Mouse (Mus musculus): ENCODE data around the gene Tssk6. TPM values are rescaled to one million over a fixed set of nuclear protein-coding genes. Genes with fewer than 3 reads are reported as not detected.
"Not testable (repeated sequence)": the region's sequence is repeated elsewhere in the genome, so short reads cannot be mapped to it uniquely, and the experiment has no call there.

Tssk6 gene
- polyA plus RNA-seq, 1 experiment from 2014 or later: 2.8 TPM

GRCm38 (mm10) chr8:69934582-69934981, 32.6 kb downstream of the Tssk6 start:
- Histone ChIP-seq H3K4me3 (replicated peaks) (no peak overlapping the region), H3K4me2 (replicated peaks) (no peak overlapping the region), H3K36me3 (no peaks in the 10 kb centered on the region; the same call in 1 of the 2 replicates), H3K9ac (no peak overlapping the region), H3K27me3 (replicated peaks) (no peaks in the 10 kb centered on the region), H3K27ac (no peak overlapping the region), H3K9me3 (no peaks in the 10 kb centered on the region), H3K4me1 (replicated peaks) (peaks cover 28% of the 10 kb centered on the region)
- 80% methylated on average over 5 of the region's 5 CpGs for WGBS
- no peak for ATAC-seq

DNA sequence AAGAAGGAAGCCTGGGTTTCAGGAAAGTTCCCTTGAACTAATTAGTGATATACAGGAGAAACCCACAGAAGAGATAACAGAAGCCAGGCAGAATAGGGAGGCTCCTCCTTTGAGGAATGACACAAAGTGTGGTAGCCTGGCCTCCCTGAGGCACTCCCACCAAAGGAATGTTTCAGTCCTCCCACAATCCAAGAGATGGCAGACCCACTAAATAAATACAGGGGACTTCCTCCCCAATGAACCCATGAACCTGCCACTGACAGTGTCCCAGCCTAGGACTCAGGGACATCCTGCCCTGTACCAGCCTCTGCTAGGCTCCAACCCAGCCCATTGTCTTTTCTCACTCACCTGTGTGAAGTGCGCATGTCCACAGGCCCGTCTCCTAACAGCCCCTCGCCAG, 33.4 kb downstream of the Tssk6 start:
- peak overlapping the region; percentile 54 for H3K27ac ChIP-seq
- peak; percentile 45 for ATAC-seq
- no peak overlapping the region for H3K4me2 ChIP-seq (replicated peaks)
- no peak overlapping the region for H3K9ac ChIP-seq
- H3K9me3 ChIP-seq: no peaks in the 10 kb centered on the region
- no peaks in the 10 kb centered on the region; the same call in 1 of the 2 replicates for H3K36me3 ChIP-seq
- no peaks in the 10 kb centered on the region for H3K27me3 ChIP-seq (replicated peaks)
- 71% methylated on average over 3 of the region's 3 CpGs for WGBS
- peaks cover 37% of the 10 kb centered on the region for H3K4me1 ChIP-seq (replicated peaks)
- no peak overlapping the region for H3K4me3 ChIP-seq (replicated peaks)

DNA sequence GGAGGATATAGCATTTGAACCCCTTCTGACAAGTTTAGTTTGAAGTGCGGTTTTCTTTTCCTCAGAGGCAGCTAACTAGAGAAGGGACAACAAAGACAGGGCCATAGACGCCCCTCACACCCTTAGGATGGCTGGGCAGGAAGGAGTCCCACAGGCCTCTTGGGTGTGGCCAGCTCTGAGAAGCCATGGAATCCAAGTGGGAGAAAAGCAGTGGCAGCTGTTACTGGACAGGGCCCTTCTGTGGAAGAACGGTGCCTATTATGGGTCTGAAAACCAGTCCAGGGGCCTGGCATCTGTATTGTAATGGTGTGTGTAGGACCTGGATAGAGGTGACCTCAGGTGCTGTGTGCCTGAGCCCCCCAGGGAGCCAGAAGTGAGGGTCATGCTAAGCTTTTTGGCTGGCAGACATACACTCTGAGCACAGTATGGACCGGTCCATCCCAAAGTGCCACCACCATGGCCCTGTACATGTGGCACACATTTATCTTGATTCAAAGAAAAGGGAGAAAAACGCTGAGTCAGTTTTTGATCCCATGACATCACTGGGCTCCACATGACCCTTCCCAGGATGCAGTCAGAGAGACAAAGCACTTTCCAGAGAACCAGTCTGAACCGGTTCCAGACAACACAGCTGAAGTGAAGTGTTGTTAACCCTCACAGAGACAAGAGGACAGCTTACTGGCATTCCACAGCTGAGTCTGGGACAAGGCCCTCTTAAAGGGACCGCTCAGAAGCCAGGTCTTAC, 34.2 kb downstream of the Tssk6 start:
- Histone ChIP-seq H3K9ac (no peak overlapping the region), H3K9me3 (no peaks in the 10 kb centered on the region), H3K36me3 (no peaks in the 10 kb centered on the region; the same call in 1 of the 2 replicates), H3K27me3 (replicated peaks) (no peaks in the 10 kb centered on the region), H3K4me2 (replicated peaks) (no peak overlapping the region), H3K27ac (peak overlapping the region; percentile 54; the same call in 1 of the 2 replicates), H3K4me3 (replicated peaks) (no peak overlapping the region), H3K4me1 (replicated peaks) (peaks cover 37% of the 10 kb centered on the region)
- 53% methylated on average over 7 of the region's 7 CpGs for WGBS
- peak; percentile 83 for ATAC-seq

- H3K9me3 ChIP-seq: no peaks in the 10 kb centered on the region
- H3K36me3 ChIP-seq: no peaks in the 10 kb centered on the region; the same call in 1 of the 2 replicates
- no peak overlapping the region for H3K4me3 ChIP-seq (replicated peaks)
- no peak overlapping the region for H3K27ac ChIP-seq
- H3K4me2 ChIP-seq (replicated peaks): no peak overlapping the region
- H3K27me3 ChIP-seq (replicated peaks): no peaks in the 10 kb centered on the region
- H3K4me1 ChIP-seq (replicated peaks): peaks cover 41% of the 10 kb centered on the region
- no peak overlapping the region for H3K9ac ChIP-seq
- 72% methylated on average over 3 of the region's 3 CpGs for WGBS
- no peak for ATAC-seq
These were observed 35.5 kb downstream of the Tssk6 start for GRCm38 (mm10) chr8:69937466-69937865.

- H3K9ac ChIP-seq: no peak overlapping the region
- no peak overlapping the region for H3K27ac ChIP-seq
- no peak for ATAC-seq
- no peaks in the 10 kb centered on the region; the same call in 1 of the 2 replicates for H3K36me3 ChIP-seq
- no peaks in the 10 kb centered on the region for H3K27me3 ChIP-seq (replicated peaks)
- H3K4me2 ChIP-seq (replicated peaks): no peak overlapping the region
- no peak overlapping the region for H3K4me3 ChIP-seq (replicated peaks)
- peaks cover 41% of the 10 kb centered on the region for H3K4me1 ChIP-seq (replicated peaks)
- WGBS: 72% methylated on average over 6 of the region's 6 CpGs
- no peaks in the 10 kb centered on the region for H3K9me3 ChIP-seq
These were observed 36.4 kb downstream of the Tssk6 start for GRCm38 (mm10) chr8:69938245-69938982.

DNA sequence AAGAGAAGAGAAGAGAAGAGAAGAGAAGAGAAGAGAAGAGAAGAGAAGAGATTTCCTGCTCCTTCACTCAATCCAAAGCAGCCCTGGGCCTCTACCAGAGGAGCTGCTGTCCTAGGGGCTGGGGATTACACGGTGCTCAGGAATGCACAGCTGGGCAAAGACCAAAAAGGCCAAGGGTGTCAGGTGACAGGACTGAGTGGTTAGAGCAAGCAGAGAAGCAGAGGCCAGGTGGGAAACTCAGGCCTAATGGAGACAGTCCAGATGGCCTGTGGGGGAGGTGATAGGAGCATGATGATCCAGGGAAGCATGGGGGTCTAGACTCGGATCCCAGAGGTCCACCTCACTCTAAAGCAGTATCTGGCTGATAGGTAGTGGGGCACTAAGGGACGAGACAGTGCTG, 37.6 kb downstream of the Tssk6 start:
- no peaks in the 10 kb centered on the region; the same call in 1 of the 2 replicates for H3K36me3 ChIP-seq
- no peak overlapping the region for H3K9ac ChIP-seq
- H3K27ac ChIP-seq: peak overlapping the region; percentile 22; the same call in 1 of the 2 replicates
- no peaks in the 10 kb centered on the region for H3K9me3 ChIP-seq
- 23% methylated on average over 3 of the region's 3 CpGs for WGBS
- no peak overlapping the region for H3K4me3 ChIP-seq (replicated peaks)
- peaks cover 41% of the 10 kb centered on the region for H3K4me1 ChIP-seq (replicated peaks)
- no peak for ATAC-seq
- no peaks in the 10 kb centered on the region for H3K27me3 ChIP-seq (replicated peaks)
- H3K4me2 ChIP-seq (replicated peaks): no peak overlapping the region

DNA sequence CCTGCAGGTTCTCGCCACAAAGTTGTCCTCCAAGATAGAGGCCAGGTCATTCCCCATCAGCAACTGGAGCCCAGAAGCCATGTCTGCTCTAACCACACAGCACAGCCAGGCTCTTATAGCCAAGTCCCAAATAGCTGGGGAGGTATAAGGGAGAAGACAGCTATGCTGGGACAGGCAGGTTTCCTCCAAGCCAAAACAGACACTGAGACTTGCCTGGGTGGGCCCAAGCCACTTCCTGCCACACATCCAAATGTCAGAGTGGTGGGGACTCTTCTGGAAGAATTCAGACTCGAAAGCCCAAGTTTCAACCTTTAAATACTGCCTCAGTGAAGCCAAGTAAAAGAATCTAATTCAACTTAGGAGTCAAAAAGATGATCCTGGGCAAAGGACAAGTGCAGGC, 38.4 kb downstream of the Tssk6 start:
- Histone ChIP-seq H3K27ac (0 out of 2 replicates have a peak overlapping the region, but pooled peaks have one; percentile 5), H3K27me3 (replicated peaks) (no peaks in the 10 kb centered on the region), H3K9me3 (no peaks in the 10 kb centered on the region), H3K9ac (no peak overlapping the region), H3K4me2 (replicated peaks) (no peak overlapping the region), H3K4me3 (replicated peaks) (no peak overlapping the region), H3K4me1 (replicated peaks) (peaks cover 41% of the 10 kb centered on the region), H3K36me3 (0 out of 2 replicates have a peak, but pooled peaks cover under 1% of the 10 kb centered on the region)
- 83% methylated on average over 2 of the region's 2 CpGs for WGBS
- no peak for ATAC-seq

- ATAC-seq; H3K9me3 ChIP-seq; H3K4me2 ChIP-seq (replicated peaks); H3K36me3 ChIP-seq; H3K27me3 ChIP-seq (replicated peaks); H3K27ac ChIP-seq; H3K9ac ChIP-seq; H3K4me3 ChIP-seq (replicated peaks): not testable (repeated sequence)
- WGBS: 75% methylated on average over 3 of the region's 3 CpGs
- peaks cover 27% of the 10 kb centered on the region for H3K4me1 ChIP-seq (replicated peaks)
These were observed 40.5 kb downstream of the Tssk6 start for GRCm38 (mm10) chr8:69942495-69942894.

GRCm38 (mm10) chr8:69950300-69950699, 48.3 kb downstream of the Tssk6 start:
- H3K4me2 ChIP-seq (replicated peaks): no peak overlapping the region
- no peaks in the 10 kb centered on the region for H3K4me1 ChIP-seq (replicated peaks)
- WGBS: 77% methylated on average over 2 of the region's 2 CpGs
- ATAC-seq: peak; percentile 73
- no peak overlapping the region for H3K4me3 ChIP-seq (replicated peaks)
- peaks cover 12% of the 10 kb centered on the region; the same call in 1 of the 2 replicates for H3K36me3 ChIP-seq
- no peak overlapping the region for H3K27ac ChIP-seq
- no peak overlapping the region for H3K9ac ChIP-seq
- H3K9me3 ChIP-seq: no peaks in the 10 kb centered on the region
- H3K27me3 ChIP-seq (replicated peaks): no peaks in the 10 kb centered on the region

Other genes starting within 250 kb of the Tssk6 start
- gene Zfp964, start 247.7 kb upstream of the Tssk6 start, polyA plus RNA-seq (2015; fragmentation: Nextera tagmentation; extraction: Ambion mirVana): 1.1 and 1.2 TPM in 2 replicates
- 23.2 and 24.3 TPM in 2 replicates for gene Zfp869, start 191.5 kb upstream of the Tssk6 start, polyA plus RNA-seq (2015; fragmentation: Nextera tagmentation; extraction: Ambion mirVana)
- 5.7 and 6.1 TPM in 2 replicates for gene Zfp963, start 152.2 kb upstream of the Tssk6 start, polyA plus RNA-seq (2015; fragmentation: Nextera tagmentation; extraction: Ambion mirVana)
- 0.49 TPM in 1 of 2 replicates, not detected in the other for gene Gm20422, start 127.3 kb upstream of the Tssk6 start, polyA plus RNA-seq (2015; fragmentation: Nextera tagmentation; extraction: Ambion mirVana)
- gene Atp13a1, start 111.0 kb upstream of the Tssk6 start, polyA plus RNA-seq (2015; fragmentation: Nextera tagmentation; extraction: Ambion mirVana): 48.9 and 51.1 TPM in 2 replicates
- 19.1 and 20.6 TPM in 2 replicates for gene Zfp866, start 111.0 kb upstream of the Tssk6 start, polyA plus RNA-seq (2015; fragmentation: Nextera tagmentation; extraction: Ambion mirVana)
- 10.4 and 10.7 TPM in 2 replicates for gene Gmip, start 93.5 kb upstream of the Tssk6 start, polyA plus RNA-seq (2015; fragmentation: Nextera tagmentation; extraction: Ambion mirVana)
- gene Lpar2, start 79.8 kb upstream of the Tssk6 start, polyA plus RNA-seq (2015; fragmentation: Nextera tagmentation; extraction: Ambion mirVana): 0.41 and 0.42 TPM in 2 replicates
- 3.5 and 3.9 TPM in 2 replicates for gene Pbx4, start 69.7 kb upstream of the Tssk6 start, polyA plus RNA-seq (2015; fragmentation: Nextera tagmentation; extraction: Ambion mirVana)
- gene Cilp2, start 14.5 kb upstream of the Tssk6 start, polyA plus RNA-seq (2015; fragmentation: Nextera tagmentation; extraction: Ambion mirVana): 0.48 and 0.65 TPM in 2 replicates
- 212 and 213 TPM in 2 replicates for gene Ndufa13, start 374 bp downstream of the Tssk6 start, polyA plus RNA-seq (2015; fragmentation: Nextera tagmentation; extraction: Ambion mirVana)
- 3.9 and 4.2 TPM in 2 replicates for gene Yjefn3, start 528 bp downstream of the Tssk6 start, polyA plus RNA-seq (2015; fragmentation: Nextera tagmentation; extraction: Ambion mirVana)
- 51.2 and 54.7 TPM in 2 replicates for gene Gatad2a, start 94.2 kb downstream of the Tssk6 start, polyA plus RNA-seq (2015; fragmentation: Nextera tagmentation; extraction: Ambion mirVana)
- 43.1 and 46.4 TPM in 2 replicates for gene Mau2, start 140.6 kb downstream of the Tssk6 start, polyA plus RNA-seq (2015; fragmentation: Nextera tagmentation; extraction: Ambion mirVana)
- 36.3 and 37.5 TPM in 2 replicates for gene Sugp1, start 140.6 kb downstream of the Tssk6 start, polyA plus RNA-seq (2015; fragmentation: Nextera tagmentation; extraction: Ambion mirVana)
- 42.8 and 52.6 TPM in 2 replicates for gene Tm6sf2, start 170.7 kb downstream of the Tssk6 start, polyA plus RNA-seq (2015; fragmentation: Nextera tagmentation; extraction: Ambion mirVana)
- 0.06 and 0.11 TPM in 2 replicates for gene Hapln4, start 181.3 kb downstream of the Tssk6 start, polyA plus RNA-seq (2015; fragmentation: Nextera tagmentation; extraction: Ambion mirVana)
- 1.6 and 1.7 TPM in 2 replicates for gene Ncan, start 218.7 kb downstream of the Tssk6 start, polyA plus RNA-seq (2015; fragmentation: Nextera tagmentation; extraction: Ambion mirVana)
- 47.4 and 48.9 TPM in 2 replicates for gene Nr2c2ap, start 229.1 kb downstream of the Tssk6 start, polyA plus RNA-seq (2015; fragmentation: Nextera tagmentation; extraction: Ambion mirVana)
- 11.7 and 12.3 TPM in 2 replicates for gene Rfxank, start 237.0 kb downstream of the Tssk6 start, polyA plus RNA-seq (2015; fragmentation: Nextera tagmentation; extraction: Ambion mirVana)
- 34.6 and 40.1 TPM in 2 replicates for gene Borcs8, start 237.3 kb downstream of the Tssk6 start, polyA plus RNA-seq (2015; fragmentation: Nextera tagmentation; extraction: Ambion mirVana)
- gene Mef2b, start 237.5 kb downstream of the Tssk6 start, polyA plus RNA-seq (2015; fragmentation: Nextera tagmentation; extraction: Ambion mirVana): 0.11 TPM in 1 of 2 replicates, not detected in the other

All from intestine, embryonic 15.5 days (tissue).